ENCODE assay signal across 8 mouse cellular contexts in genomic region chr19:47330743-47331227, GRCm38 (mm10).
DNase-seq lines count a peak whose midpoint lies in the region; ATAC-seq and TF ChIP-seq lines count a peak whose summit lies in the region.

No protein-coding gene starts in this region.

- no peaks in the 10 kb centered on the region for H3K9me3 ChIP-seq in forebrain, embryonic 16.5 days (ENCODE audit: control insufficient read depth, low read length)
- no peaks in the 10 kb centered on the region for H3K9me3 ChIP-seq in lung, embryonic 14.5 days (ENCODE audit: low read depth, low read length)

- intact Hi-C loops in heart, postnatal 25 days (cut with DNase I): no loop called here
- intact Hi-C loops in left cerebral cortex, postnatal 25 days (cut with DNase I): no loop called here

- peak; percentile 54 for ATAC-seq in forebrain, embryonic 16.5 days
- ATAC-seq in inflammation-experienced regulatory T-cells, adult 6 months: peak; percentile 93
- peak; percentile 84 for ATAC-seq in lung, embryonic 14.5 days (ENCODE audit: insufficient read depth)

- no peak overlapping the region for H3K4me3 ChIP-seq in forebrain, embryonic 16.5 days (replicated peaks; ENCODE audit: low read length)
- H3K4me3 ChIP-seq in lung, embryonic 14.5 days (ENCODE audit: low read depth, low read length): no peak overlapping the region

- H3K4me1 ChIP-seq in forebrain, embryonic 16.5 days (replicated peaks; ENCODE audit: control insufficient read depth, insufficient read depth, low read length): peaks cover 23% of the 10 kb centered on the region
- H3K4me1 ChIP-seq in lung, embryonic 14.5 days (ENCODE audit: insufficient read depth): peaks cover 48% of the 10 kb centered on the region

- no peak for TF ChIP-seq CTCF in lung, embryonic 14.5 days (IDR thresholded peaks at IDR 0.05; ENCODE audit: low read depth)

- H3K4me2 ChIP-seq in forebrain, embryonic 16.5 days (ENCODE audit: low read length): no peak overlapping the region
- peak overlapping the region; percentile 32 for H3K4me2 ChIP-seq in lung, embryonic 14.5 days

- DNase-seq in heart, adult 11 months: peak; percentile 98
- DNase-seq in heart, postnatal 25 days (ENCODE audit: low spot score): no peak
- peak; percentile 87 for DNase-seq in lung, embryonic 14.5 days
- DNase-seq in skeletal muscle tissue, adult 2 months (ENCODE audit: low read depth, low spot score): peak; percentile 79
- DNase-seq in left cerebral cortex, postnatal 25 days (ENCODE audit: low spot score in 2 of 2): no peak
- no peak for DNase-seq in cerebellum, postnatal 4 days (ENCODE audit: low spot score in 2 of 2)

- 28% methylated on average over 10 of the region's 10 CpGs for WGBS in forebrain, embryonic 16.5 days
- WGBS in lung, embryonic 14.5 days: 8% methylated on average over 10 of the region's 10 CpGs

- H3K9ac ChIP-seq in forebrain, embryonic 16.5 days (replicated peaks; ENCODE audit: low read depth, low read length): no peak overlapping the region
- H3K9ac ChIP-seq in lung, embryonic 14.5 days: peak overlapping the region; percentile 7; the same call in 1 of the 2 replicates

- H3K27me3 ChIP-seq in forebrain, embryonic 16.5 days (replicated peaks; ENCODE audit: control insufficient read depth, insufficient read depth, low read length): no peaks in the 10 kb centered on the region
- no peaks in the 10 kb centered on the region for H3K27me3 ChIP-seq in lung, embryonic 14.5 days (ENCODE audit: insufficient read depth, low read length)

- H3K27ac ChIP-seq in forebrain, embryonic 16.5 days (ENCODE audit: low read length): no peak overlapping the region
- H3K27ac ChIP-seq in lung, embryonic 14.5 days (ENCODE audit: low read depth): peak overlapping the region; percentile 71

- no peaks in the 10 kb centered on the region for H3K36me3 ChIP-seq in forebrain, embryonic 16.5 days (ENCODE audit: control insufficient read depth, insufficient read depth)
- H3K36me3 ChIP-seq in lung, embryonic 14.5 days (ENCODE audit: insufficient read depth): no peaks in the 10 kb centered on the region

Comparison
In these comparisons a context has a peak if more than half of its experiments do, and no peak if none do; other contexts are left out.
1. DNase-seq: peak in heart, adult 11 months (single experiment), lung, embryonic 14.5 days (single experiment) and skeletal muscle tissue, adult 2 months (single experiment); none in heart, postnatal 25 days (single experiment), left cerebral cortex, postnatal 25 days (0 of 2) and cerebellum, postnatal 4 days (0 of 2).
2. Peak in every context shown above with its lines, with median percentiles within 50 percentile points of each other: ATAC-seq.